Mouse (Mus musculus) c-Kit-negative CD71-positive TER-119-positive erythroid progenitor cells, embryonic 14.5 days (primary cell): Measurements from ENCODE around the gene Alb.

Experiments
- DNase-seq: peaks from one replicate; pipeline ENCODE4 v3.0.0-alpha.2; 2013; ENCODE audit warnings: low read depth, low spot score

The Alb gene

DNA sequence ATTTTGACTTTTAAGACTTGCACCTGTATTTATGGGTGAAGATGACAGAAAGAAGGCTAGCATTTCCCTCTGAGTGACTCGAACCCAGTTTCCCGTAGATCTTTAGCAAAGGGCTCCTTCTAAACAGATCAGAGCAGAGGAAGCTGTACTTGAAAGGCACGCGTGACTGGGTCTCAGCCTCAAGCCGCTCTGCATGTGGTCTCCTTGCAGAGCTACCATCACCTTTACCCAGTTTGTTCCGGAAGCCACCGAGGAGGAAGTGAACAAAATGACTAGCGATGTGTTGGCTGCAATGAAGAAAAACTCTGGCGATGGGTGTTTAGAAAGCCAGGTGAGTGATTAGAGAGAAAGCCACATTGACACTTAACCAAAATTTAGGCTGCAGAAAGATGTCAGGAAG is 31.7 kb downstream of the Alb start:
- DNase-seq: no peak

DNA sequence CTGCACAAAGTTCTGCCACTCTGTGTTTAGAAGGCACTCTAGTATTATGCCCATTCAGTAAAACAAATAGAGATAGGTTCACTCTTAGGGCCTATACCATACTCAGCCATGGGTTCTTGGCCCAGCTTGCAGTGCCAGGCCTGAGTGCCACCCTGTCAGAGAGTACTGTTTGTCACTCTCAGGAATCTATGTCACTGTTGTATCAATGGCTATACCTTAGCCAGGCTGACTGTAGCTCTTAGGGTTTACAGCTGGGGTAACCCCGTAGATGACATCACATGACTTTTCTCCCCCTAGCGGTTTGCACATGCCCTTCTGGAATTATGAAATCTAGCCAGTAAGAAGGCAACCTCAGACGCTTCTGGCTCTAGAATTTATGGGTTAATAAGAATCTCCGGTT is 33.6 kb downstream of the Alb start:
- no peak for DNase-seq

DNA sequence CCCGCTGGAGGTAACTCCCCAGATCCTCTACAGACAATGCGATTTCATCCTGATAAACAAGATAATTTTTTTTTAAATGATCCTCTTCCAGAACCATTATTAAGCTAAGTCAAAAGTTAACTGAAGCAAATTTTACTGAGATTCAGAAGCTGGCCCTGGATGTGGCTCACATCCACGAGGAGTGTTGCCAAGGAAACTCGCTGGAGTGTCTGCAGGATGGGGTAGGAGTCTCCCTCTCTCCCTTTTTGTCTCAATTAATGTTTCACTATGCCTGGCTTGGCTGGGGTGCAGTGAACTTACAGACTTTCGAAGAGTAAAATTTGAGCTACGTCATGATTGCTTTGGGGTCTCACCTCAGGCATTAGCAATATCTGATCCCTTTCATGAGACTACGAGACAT is 38.8 kb downstream of the Alb start:
- no peak for DNase-seq

DNA sequence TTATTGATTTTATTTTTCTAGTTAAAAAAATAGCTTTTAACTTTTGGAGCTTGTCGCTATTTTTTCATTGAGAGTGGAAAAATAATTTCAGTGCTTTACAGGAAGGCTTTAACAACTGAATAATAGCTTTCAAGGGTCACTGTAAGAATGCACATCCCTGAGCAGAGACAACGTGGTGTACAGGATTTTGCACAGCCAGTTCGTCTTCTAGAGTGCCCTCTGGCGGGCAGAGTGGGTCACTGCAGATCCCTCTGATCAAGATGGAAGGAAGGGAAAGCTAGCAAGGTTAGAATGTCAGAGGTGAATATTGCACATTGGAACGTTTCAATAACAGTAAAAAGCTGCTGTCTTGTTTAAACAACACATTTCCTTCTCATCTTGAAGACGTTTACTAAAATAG is 40.0 kb downstream of the Alb start:
- DNase-seq: peak; percentile 27

DNA sequence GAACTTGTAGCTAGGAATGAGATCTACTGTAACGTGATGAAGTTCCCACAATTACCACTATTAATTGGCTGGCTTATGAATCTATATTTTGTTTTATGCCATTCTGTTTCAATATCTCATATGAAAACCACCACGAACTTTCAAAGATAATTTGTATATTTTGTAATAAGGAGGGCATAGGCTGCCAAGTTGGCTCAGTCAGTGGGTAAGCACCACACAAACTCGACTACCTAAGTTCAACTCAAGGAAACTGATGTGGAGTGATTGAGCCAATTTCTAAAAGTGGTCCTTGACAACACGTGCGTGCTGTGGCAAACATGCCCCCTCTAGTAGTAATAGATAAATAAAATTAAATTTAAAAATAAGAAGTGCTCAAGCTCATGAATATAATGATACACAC is 41.1 kb downstream of the Alb start:
- DNase-seq: no peak

DNA sequence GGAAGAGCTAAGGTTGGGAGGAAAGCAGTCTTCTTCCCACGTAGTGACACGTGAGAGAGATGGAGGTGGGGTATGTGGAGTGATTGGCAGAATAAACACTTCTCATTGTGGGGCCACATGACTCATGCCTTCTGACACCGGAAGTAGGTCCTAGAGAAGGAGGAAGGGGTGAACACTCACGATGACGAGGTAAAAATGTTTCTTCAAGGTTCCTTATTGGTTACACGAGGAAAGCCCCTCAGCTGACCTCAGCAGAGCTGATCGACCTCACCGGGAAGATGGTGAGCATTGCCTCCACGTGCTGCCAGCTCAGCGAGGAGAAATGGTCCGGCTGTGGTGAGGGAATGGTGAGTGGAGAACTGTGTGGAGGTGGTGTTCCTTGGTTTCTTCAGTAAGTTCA is 44.0 kb downstream of the Alb start:
- no peak for DNase-seq

DNA sequence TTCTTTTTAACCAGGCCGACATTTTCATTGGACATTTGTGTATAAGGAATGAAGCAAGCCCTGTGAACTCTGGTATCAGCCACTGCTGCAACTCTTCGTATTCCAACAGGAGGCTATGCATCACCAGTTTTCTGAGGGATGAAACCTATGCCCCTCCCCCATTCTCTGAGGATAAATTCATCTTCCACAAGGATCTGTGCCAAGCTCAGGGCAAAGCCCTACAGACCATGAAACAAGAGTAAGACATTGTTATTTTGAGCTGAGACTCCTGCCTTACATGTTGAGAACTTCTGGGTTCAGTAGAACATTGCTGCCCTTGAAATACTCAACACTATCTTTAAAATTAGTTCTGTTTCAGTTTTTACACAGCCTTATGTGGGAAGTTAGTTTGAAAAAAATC is 45.8 kb downstream of the Alb start:
- DNase-seq: no peak

DNA sequence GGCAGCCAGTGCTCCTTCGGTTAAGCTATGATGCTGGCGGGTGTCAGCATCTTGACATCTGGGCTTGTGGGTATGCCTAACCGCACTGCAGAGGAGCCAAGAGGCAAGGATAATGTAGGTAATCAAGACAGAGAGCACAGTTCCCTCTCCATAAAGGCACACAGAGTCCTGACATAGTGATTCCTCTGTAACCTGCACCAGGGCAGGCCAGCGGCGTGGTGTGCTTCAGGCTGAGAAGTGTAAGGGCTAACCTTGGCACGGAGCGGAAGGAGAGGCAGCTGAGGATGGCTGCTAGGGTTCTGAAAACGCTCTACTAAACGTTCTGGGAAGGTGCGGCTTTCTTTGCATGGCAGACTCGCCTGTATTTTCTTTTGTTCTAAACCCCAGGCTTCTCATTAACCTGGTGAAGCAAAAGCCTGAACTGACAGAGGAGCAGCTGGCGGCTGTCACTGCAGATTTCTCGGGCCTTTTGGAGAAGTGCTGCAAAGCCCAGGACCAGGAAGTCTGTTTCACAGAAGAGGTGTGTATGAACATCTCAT is 46.8 kb downstream of the Alb start:
- no peak for DNase-seq

DNA sequence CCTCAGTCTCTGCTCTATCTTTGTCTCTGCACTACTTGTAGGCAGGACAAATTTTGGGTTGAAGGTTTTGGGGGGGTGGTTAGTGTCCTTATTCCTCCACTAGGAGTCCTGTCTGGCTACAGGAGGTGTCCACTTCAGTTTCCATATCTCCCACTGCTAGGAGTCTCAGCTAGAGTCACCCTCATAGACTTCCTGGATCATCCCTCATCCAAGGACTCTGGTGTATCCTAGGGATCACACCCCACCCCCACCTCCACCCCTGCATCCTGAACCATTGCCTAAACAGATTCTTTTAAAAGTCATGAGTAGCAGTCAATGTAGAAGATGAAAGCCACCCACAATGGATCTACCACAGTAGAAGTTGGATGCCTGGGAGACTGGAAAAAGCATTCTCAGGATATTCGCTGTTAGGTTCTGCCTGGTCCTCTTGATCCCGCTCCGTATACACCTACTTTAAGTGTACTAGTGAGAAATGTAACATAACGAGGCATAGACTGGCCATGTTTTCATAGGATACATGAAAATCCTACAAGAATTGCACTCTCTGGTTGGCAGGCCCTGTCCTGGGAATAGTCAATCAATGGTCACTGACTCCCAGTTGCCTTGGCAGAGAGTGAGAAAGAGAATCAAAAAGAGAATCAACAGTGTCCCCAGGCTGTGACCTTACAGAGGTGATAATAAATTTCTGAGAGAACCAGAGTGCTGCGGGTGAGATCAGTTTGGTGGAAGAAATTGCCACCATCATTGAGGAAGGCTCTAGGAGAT is 49.3 kb downstream of the Alb start:
- DNase-seq: no peak

DNA sequence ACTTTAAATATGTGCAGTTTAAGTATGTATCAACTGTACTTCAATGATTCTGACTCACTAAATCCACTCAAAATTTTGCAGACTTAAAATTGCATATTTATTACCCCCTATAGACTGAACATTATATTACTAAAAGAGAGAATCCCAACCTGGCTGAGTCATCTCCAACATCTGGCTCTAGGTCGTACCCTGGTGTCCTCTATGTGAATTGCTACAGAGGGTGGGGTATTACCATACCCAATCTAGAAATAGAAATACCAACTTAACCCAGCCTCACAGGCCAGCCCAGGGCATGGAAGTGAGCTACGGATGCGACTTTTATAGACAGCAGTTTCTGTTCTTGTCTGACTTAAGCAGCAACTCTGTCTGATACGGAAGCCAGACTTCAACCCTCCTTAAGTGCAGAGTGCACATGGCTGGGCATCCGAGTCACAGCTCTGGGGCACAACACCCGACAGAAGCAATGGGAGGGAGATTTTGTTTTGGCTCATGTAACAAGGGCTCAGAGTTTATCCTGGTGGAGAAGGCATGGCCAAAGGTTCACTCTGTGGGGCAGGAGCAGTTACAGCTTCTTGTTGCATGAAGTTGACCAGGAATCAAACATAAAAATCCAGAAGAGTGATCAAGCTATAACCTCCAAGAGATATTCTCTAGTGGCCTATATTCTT is 51.7 kb downstream of the Alb start:
- no peak for DNase-seq

DNA sequence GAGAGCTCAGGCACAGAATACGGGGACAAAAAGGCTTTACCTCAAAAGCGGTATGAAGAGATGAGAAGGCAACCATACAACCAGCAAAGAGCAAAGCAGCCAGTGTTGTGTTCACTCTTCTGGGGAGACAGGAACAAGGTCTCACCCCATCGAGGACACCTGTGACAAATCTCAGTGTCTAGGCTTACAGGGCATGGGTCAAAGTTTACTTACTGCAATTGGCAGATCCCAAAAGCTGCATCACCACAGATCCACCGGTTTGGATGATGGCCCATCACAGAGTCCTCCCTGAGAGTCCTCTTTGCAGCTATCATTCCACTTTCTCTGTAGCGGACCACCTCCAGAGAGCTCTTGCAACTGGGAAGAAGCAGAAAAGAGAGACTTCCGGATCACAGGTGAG is 54.9 kb downstream of the Alb start:
- no peak for DNase-seq

DNA sequence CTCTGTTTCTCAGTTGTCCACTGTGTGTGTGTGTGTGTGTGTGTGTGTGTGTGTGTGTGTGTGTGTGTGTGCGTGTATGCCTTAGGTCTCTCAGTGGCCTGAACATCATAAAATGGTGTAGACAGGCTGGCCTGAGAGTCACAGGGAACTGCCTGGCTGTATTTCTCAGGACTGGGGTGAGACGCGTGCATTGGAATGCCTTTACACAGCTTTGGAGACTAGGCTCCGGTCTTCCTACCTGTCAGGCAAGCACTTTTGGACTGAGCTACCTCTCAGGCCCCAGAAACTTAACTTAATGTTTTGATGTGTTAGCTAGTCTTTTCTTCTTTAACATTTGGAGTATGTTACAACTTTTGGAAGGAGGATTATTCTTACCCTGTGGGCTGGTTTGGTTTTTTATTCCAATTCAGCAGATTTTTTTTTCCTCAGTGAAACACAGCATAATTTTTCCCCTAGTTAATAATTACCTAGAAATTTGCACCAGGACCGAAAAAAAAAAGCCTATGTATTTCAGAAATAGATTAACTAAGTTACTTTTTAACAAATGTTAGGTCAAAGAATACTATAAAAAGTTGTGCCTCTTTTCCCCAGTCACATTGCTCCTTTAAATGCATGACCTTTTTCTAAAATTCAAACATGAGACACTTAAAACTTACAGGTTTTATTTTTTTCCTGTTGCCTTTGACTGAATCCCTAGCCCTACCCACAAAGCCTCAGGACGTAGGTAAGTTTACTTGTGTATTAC is 57.8 kb downstream of the Alb start, which contains the start of gene Afm:
TSS of gene Afm (plus strand) at position 577 of the 745 bp plus-strand sequence.
- no peak for DNase-seq
